Mouse (Mus musculus) liver, postnatal 0 days (tissue): ENCODE data around the gene Zfp101. TPM values are rescaled to one million over a fixed set of nuclear protein-coding genes. Genes with fewer than 3 reads are reported as not detected.
A peak's percentile ranks its signal among the peaks of the same experiment; 100 is the strongest.

Source experiments
- ATAC-seq: fragments of 200-750 bp; cut with Nextera tagmentation; 2 replicates; pipeline ENCODE4 v1.8.0; 2017; ENCODE audit warnings: mild to moderate bottlenecking, moderate library complexity
- DNase-seq: peaks from one replicate; pipeline ENCODE4 v3.0.0-alpha.2; 2016
- H3K27ac ChIP-seq: fragments of 300-500 bp; sonication (generic); 2 replicates; pipeline ENCODE4 v1.5.1; 2014; ENCODE audit warnings: antibody characterized with exemption, moderate library complexity, mild to moderate bottlenecking, low read depth
- H3K27me3 ChIP-seq: fragments of 300-500 bp; sonication (generic); 2 replicates; pipeline ENCODE4 v1.6.1; 2014; ENCODE audit warnings: low read length, control low read depth, mixed read lengths; ENCODE audit not compliant: insufficient read depth
- H3K36me3 ChIP-seq: fragments of 300-500 bp; sonication (generic); replicated peaks from 2 replicates; pipeline ENCODE4 v1.6.1; 2014; ENCODE audit warnings: mild to moderate bottlenecking, control low read depth, low read length, moderate library complexity, mixed read lengths; ENCODE audit not compliant: insufficient read depth
- H3K4me1 ChIP-seq: fragments of 300-500 bp; sonication (generic); 2 replicates; pipeline ENCODE4 v1.6.1; 2014; ENCODE audit warnings: antibody characterized with exemption, mild to moderate bottlenecking, control low read depth; ENCODE audit not compliant: insufficient read depth
- H3K4me2 ChIP-seq: fragments of 300-500 bp; sonication (generic); 2 replicates; pipeline ENCODE4 v1.6.1; 2014; ENCODE audit warnings: low read depth, mild to moderate bottlenecking, low read length, moderate library complexity, mixed read lengths
- H3K4me3 ChIP-seq: fragments of 300-500 bp; sonication (generic); 2 replicates; pipeline ENCODE4 v1.5.1; 2014; ENCODE audit warnings: low read depth, low read length
- H3K9ac ChIP-seq: fragments of 300-500 bp; sonication (generic); replicated peaks from 2 replicates; pipeline ENCODE4 v1.6.1; 2014; ENCODE audit warnings: mild to moderate bottlenecking, moderate library complexity
- H3K9me3 ChIP-seq: fragments of 300-500 bp; sonication (generic); 2 replicates; pipeline ENCODE4 v1.6.1; 2016; ENCODE audit warnings: mild to moderate bottlenecking, control low read depth, low read length, mixed read lengths
- CTCF ChIP-seq: sonication (generic); IDR thresholded peaks from 2 replicates; pipeline ENCODE4 v1.5.1; 2016; ENCODE audit warnings: antibody characterized with exemption, low read depth
- EP300 ChIP-seq: IDR thresholded peaks from 2 replicates; pipeline ENCODE4 v1.6.1; 2016; ENCODE audit warnings: antibody characterized with exemption, low read depth, mild to moderate bottlenecking
- WGBS: fragments of 180-500 bp; shearing (Covaris S2); extraction: QIAGEN DNeasy Blood & Tissue Kit; methylation state at CpG from one replicate; pipeline ENCODE4 v1.1.7; 2014; ENCODE audit not compliant: insufficient replicate concordance; 5-methylcytosine and 5-hydroxymethylcytosine counted together
- polyA plus RNA-seq: library from polyadenylated mRNA; unstranded; fragments of >200 nt; fragmentation: Nextera tagmentation; extraction: Ambion mirVana; gene quantifications from 2 replicates; pipeline ENCODE4 v1.2.1, GENCODE M21; 2015

Gene Zfp101
- polyA plus RNA-seq, 1 experiment from 2014 or later = 5.2 TPM

DNA sequence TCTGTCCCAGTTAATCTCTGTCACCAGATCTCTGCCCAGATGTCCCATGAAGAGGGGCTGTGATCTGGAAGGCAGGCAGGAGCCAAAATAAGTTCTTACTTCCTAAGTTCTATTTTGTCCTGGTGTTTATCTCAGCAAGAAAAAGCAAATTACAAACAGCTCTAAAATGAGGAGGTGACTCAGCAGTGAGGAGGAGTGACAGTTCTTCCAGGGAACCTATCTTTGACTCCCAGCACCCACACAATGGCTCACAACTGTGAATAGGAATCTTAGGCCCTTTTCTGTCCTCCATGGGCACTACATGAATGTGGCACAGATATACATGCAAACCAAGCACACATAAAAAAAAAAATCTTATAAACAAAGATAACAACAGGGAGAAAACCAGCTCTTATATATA is 8.7 kb downstream of the Zfp101 start:
- DNase-seq (no peak), ATAC-seq (no peak)
- TF ChIP-seq EP300 (no peak), CTCF (no peak)
- Histone ChIP-seq H3K27me3 (no peaks in the 10 kb centered on the region), H3K27ac (no peak overlapping the region), H3K4me2 (no peak overlapping the region), H3K4me1 (no peaks in the 10 kb centered on the region), H3K36me3 (peaks cover 35% of the 10 kb centered on the region), H3K9me3 (no peaks in the 10 kb centered on the region), H3K4me3 (no peak overlapping the region), H3K9ac (no peak overlapping the region)

DNA sequence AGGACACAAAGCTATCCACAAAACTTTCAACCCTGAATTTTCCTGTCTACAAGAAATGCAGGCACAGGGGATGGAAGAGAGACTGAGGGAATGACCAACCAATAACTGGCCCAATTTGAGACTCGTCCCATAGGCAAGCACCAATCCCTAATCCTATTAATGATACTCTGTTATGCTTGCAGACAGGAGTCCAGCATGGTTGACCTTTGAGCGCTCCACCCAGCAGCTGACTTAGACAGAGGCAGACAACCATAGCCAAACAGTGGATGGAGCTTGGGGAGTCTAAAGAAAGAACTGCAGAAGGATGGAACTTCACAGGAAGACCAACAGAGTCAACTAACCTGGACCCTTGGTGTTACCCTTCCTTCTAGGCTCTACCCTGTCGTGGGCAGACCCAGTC is 21.6 kb downstream of the Zfp101 start:
- no peak overlapping the region for H3K9ac ChIP-seq
- no peaks in the 10 kb centered on the region for H3K4me1 ChIP-seq
- H3K9me3 ChIP-seq = peaks cover 3% of the 10 kb centered on the region
- no peak overlapping the region for H3K4me2 ChIP-seq
- no peak for TF ChIP-seq CTCF
- no peak for TF ChIP-seq EP300
- no peak overlapping the region for H3K4me3 ChIP-seq
- H3K36me3 ChIP-seq = no peaks in the 10 kb centered on the region
- 83% methylated on average over 3 of the region's 3 CpGs for WGBS
- no peaks in the 10 kb centered on the region for H3K27me3 ChIP-seq
- DNase-seq (no peak), ATAC-seq (peak; percentile 49; the same call in 1 of the 2 replicates)
- H3K27ac ChIP-seq = no peak overlapping the region

DNA sequence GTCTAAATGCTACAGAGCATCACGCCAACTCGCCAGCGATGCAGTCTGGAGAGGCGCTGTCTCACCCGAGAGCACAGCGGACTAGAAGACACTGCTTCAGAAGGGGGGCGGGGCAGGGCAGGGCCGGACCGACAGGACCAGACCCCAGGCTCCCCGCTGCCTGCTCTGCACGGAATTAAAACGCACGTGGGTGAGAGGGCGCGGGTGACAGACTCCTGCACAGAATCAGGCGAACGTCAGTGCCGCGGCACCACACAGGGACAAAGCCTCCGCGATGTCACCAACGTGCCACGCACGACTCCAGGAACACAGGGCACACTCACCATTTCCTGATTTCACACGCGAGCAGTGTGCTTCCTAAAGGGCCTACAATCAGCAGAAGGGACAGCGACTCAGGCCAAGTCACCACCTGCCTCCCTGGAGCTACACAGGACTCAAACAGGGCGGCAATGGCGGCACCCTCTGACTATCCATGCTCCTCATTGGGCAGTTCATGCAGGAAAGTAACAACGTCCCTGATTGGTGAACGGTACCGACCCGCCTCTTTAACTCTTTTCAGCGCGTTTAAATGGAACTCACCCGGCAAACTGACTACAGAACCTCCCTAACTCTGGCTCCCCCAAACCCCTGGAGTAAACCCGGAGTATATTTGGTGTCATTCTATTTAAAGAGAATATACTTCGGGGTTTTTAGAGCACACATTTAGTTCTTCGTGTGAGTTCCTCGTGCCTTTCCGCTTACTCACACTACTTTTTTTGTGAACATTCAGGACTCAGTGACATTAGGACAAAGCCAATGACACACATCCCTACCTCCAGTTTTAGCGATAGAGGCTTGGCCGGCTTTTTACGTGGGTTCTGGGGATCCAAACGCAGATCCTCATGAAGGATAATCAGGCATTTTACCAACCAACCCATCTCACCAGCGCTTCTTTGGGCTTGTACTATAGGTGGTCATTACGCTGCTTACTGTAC is 35.7 kb downstream of the Zfp101 start, which contains the start of gene Zfp81:
TSS of gene Zfp81 (minus strand) at position 468 of the 974 bp plus-strand sequence.
- Histone ChIP-seq H3K9ac (peak within 1 kb of the TSS; percentile 79), H3K27me3 (no peaks in the 10 kb centered on the region), H3K4me3 (peak within 1 kb of the TSS; percentile 81), H3K4me1 (0 out of 2 replicates have a peak, but pooled peaks cover 4% of the 10 kb centered on the region), H3K36me3 (no peaks in the 10 kb centered on the region), H3K27ac (peak within 1 kb of the TSS; percentile 73), H3K4me2 (peak within 1 kb of the TSS; percentile 77), H3K9me3 (no peaks in the 10 kb centered on the region)
- peak; percentile 85 for DNase-seq
- 4% methylated on average over 47 of the region's 47 CpGs for WGBS
- ATAC-seq = peak; percentile 100
- no peak for TF ChIP-seq CTCF
- TF ChIP-seq EP300 = no peak

DNA sequence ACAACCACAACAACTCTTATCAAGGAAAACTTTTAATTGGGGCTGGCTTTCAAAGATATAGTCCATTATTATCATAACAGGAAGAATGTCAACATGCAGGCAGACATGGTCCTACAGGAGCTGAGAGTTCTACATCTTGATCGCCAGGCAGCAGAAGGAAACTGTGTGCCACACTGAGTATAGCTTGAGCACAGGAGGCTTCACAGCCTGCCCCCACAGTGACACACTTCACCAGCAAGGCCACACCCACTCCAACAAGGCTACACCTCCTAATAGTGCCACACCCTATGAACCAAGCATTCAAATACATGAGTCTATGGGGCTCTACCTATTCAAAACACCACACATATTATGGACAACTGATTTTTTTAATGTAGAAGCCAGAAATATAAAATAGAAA is 41.5 kb downstream of the Zfp101 start:
- whole genome bisulfite sequencing = 71% methylated on average over 1 of the region's 1 CpGs
- Histone ChIP-seq H3K27me3 (no peaks in the 10 kb centered on the region), H3K9me3 (peaks cover 4% of the 10 kb centered on the region), H3K9ac (no peak overlapping the region), H3K4me3 (no peak overlapping the region), H3K36me3 (no peaks in the 10 kb centered on the region), H3K4me1 (no peaks in the 10 kb centered on the region), H3K27ac (no peak overlapping the region), H3K4me2 (no peak overlapping the region)
- ATAC-seq (no peak), DNase-seq (no peak)
- TF ChIP-seq EP300 (no peak), CTCF (no peak)

Other genes starting within 250 kb of the Zfp101 start
- gene Olfr55, start 226.2 kb downstream of the Zfp101 start, polyA plus RNA-seq = not detected in 2 replicates
- not detected in 2 replicates for gene Olfr239, start 203.3 kb downstream of the Zfp101 start, polyA plus RNA-seq
- not detected in 2 replicates for gene Olfr1564, start 173.0 kb downstream of the Zfp101 start, polyA plus RNA-seq
- 2.6 and 3.0 TPM in 2 replicates for gene Zfp955a, start 139.5 kb downstream of the Zfp101 start, polyA plus RNA-seq
- 0.02 TPM in 1 of 2 replicates, not detected in the other for gene Olfr63, start 130.0 kb downstream of the Zfp101 start, polyA plus RNA-seq
- gene Zfp955b, start 105.1 kb downstream of the Zfp101 start, polyA plus RNA-seq = 1.9 and 2.0 TPM in 2 replicates
- 1.1 and 1.9 TPM in 2 replicates for gene Zfp81, start 35.8 kb downstream of the Zfp101 start, polyA plus RNA-seq
- gene Actl9, start 38.3 kb upstream of the Zfp101 start, polyA plus RNA-seq = not detected in 2 replicates
- 3.2 and 3.5 TPM in 2 replicates for gene Adamts10, start 129.6 kb upstream of the Zfp101 start, polyA plus RNA-seq
- gene Myo1f, start 161.1 kb upstream of the Zfp101 start, polyA plus RNA-seq = 7.1 and 9.5 TPM in 2 replicates
- 13.7 and 14.3 TPM in 2 replicates for gene Zfp414, start 234.4 kb upstream of the Zfp101 start, polyA plus RNA-seq
- 5.7 TPM in 2 replicates for gene Pram1, start 243.4 kb upstream of the Zfp101 start, polyA plus RNA-seq